Mouse (Mus musculus) liver (tissue): Measurements from ENCODE around the gene Rnf34.

Experiments used
- DNase-seq: peaks from one replicate; pipeline ENCODE4 v3.0.0-alpha.2; 2020; ENCODE audit warnings: mixed read lengths

The Rnf34 gene

DNA sequence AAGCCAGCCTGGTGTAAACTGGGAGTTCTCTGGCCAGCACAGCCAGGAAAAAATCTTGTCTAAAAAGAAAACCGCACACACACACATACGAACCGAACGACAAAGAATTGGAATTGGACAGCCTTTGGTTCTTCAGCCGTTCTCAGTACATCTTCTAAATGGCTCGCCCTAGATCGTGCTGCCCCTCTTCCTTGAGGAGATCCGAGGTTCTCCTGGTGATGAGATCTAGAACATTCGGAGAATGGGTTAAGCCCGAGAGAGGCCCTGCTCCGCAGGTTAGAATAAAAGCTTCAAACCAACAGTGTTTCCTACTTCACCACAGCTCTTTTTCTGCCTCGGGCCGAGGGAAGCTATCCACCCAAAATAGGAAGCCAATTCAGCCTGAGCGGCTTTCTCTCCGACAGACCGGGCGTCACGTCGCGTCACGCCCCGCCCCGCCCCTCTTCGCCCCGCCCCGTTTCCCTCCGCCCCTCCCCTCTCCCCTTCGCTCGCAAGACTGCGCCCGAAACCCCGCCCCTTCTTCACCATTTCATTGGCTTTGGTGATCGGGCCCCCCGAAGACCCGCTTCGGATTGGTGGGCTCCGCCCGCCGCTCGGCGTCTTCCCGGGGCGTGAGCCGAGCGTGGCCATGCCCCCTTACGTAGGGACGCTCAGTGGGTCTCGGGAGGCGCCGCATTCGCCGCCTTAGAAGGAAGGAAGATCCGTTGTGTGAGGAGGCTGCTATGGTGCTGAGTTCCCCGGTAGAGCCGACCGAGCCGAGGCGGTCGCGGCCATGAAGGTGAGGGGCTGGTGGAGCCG, at the start of gene Rnf34:
Gene Rnf34 (plus strand): TSS at position 528 of the 798 bp plus-strand sequence.
- DNase-seq, result peak; percentile 100

DNA sequence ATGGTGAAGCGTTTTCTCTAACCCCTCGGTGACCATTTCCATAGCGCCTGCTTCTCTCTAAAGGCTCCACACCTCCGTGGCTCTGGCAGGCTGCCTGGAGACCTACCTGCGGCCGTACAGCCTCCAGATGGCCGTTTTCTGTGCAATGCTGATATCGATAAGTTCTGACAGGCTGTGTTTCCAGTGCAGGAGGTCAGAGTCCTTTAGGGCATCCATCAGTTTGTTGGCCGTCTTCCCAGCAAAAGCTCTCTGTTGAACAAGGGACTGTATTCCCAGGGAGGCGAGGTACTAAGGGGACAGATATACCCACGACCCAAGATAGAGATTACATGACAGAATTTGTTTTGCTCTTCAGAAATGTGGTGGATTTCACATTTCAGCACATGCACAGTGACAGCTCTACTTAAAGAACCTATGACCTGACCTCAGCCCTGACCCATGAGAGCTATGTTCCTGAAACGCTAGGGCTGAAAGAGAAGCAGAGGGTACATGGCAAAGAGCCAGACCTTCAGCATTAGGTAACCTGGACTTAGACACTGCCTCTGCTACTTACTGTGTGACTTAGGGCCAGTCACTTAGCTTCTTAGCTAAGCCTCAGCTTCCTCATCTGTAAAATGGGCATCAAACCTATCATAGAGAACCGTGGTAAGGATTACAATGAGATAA, 49.4 kb upstream of the Rnf34 start:
- DNase-seq, result no peak

DNA sequence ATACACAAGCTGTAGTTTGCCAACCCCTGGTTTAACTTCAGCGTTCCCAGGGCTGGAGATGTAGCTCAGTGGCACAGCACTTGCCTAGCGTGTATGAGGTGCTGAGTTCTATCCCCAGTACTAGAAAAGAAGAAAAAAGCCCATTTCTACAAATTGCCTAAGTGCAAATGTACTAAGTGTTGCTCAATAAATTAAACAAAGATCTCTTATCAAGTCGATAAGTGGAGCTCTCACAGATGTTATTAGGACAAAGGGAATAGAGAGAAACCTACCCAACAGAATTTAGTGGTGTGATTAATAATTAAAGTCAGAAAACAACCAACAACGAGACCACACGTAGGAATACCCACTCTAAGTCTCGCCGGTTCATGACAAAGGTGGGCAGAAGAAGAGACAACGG, 48.2 kb upstream of the Rnf34 start:
- DNase-seq, result no peak

DNA sequence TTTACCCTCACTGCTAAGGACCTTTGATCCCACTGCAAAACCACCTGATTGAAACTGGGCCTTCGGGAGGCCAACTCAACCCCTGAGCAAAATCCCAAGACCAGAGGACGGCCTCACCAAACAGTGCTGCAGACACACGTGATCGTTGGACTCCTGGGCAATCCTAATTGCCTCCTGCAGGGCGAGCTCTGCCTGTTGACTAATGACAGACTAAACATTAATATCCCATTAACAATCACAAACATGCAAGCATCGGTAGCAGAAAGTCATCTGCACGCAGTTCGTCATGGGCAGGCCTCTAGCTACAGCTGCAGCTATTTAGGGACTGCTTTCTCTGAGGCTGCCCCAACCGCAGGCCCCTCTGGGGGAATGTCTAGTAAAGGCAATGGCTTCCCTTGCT, 47.1 kb upstream of the Rnf34 start:
- no peak for DNase-seq

DNA sequence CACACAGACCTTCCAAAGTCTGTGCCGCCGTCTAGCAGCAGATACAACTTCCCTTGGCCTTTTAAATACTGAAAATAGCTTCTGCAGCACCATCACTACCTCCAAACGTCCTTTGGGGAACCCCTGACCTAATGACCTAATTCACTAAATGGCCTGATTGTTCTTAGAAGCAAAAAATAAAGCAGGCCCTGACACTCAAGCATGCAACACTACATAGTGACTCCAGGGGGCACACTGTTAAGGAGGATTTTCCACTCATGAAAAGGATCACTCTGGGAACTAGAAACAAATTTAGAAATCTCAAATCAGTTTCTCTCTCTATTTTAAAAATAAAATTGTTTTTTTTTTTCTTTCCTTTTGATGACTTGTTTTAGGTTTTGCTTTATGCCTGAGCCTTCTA, 44.3 kb upstream of the Rnf34 start:
- DNase-seq, result no peak

DNA sequence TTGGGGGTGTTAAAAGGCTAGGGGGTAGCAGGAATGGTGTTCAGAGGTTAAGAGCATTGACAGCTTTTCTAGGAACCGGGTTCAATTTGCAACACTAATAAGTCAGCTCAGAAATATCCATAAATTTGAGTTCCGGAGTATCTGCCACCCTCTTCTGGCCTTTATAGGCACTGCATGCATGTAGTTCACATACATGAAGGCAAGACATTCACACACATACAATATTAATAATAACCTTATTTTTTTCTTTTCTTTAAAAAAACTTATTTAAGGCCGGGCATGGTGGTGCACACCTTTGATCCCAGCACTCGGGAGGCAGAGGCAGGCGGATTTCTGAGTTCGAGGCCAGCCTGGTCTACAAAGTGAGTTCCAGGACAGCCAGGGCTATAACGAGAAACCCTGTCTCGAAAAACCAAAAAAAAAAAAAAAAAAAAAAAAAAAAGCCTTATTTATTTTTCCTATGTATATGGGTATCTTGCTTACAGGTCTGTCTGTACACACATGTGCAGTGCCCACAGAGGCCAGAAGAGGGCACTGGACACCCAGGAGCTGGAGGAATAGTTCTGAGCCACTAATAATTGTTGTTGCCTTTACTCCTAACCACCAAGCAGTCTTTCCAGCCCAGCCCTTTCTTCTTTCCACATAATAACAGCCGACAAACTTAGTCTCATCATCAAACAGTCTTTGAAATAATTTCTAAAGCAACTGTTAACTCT, 38.3 kb upstream of the Rnf34 start:
- peak; percentile 81 for DNase-seq

DNA sequence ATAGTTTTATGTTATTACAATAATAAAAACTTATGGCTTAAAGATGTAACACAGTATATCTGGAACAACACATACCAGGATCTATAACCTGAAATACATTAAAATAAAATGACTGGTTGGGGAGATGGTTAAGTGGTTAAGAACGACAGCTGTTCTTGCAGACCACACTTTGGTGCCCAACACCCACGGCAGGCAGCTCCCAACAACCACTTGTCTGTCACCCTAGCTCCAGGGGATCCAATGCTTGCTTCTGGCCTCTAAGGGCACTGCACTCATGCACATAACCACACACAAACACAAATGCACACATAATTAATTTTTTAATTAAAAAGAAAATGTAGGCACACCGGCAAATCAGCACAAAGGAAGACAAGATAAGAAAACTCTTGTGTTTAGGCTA, 37.1 kb upstream of the Rnf34 start:
- DNase-seq, result no peak

DNA sequence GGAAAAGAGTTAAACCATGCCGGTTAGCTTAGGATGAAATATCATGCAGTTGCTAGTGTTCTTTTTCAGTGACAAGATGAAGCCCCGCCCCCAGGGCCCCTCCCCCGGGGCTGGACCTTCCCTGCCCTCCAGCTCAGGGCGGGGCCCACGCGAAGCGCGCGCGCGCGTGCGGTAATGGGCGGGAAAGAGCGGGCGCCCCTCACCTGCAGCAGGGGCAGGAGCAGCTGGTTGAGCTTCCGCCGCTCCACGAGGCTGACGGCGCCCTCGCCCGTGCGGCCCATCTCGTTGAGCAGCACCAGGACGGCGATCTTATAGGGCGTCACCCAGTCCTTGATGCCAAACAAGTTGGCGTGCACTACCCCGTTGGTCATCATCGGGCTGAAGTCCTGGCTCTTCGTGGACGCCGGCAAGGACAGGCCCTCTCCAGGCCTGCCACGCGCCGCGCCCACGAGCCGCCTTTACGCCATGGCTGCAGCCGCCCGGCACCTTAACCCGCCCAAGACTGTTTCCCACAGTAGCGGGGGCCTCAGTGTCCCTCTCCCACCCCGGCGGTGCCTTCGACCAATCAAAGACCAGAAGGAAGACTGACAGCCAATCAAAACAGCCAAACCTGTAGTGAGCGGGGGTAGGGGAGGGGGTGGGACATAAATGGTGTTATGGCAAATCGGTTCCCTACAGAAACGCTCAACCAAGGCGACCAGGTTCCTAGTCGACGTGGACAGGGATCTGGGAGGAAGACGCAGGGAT, 28.9 kb upstream of the Rnf34 start, which contains the start of gene Anapc5:
Gene Anapc5 (minus strand): TSS at position 563 of the 747 bp plus-strand sequence.
- peak; percentile 96 for DNase-seq

DNA sequence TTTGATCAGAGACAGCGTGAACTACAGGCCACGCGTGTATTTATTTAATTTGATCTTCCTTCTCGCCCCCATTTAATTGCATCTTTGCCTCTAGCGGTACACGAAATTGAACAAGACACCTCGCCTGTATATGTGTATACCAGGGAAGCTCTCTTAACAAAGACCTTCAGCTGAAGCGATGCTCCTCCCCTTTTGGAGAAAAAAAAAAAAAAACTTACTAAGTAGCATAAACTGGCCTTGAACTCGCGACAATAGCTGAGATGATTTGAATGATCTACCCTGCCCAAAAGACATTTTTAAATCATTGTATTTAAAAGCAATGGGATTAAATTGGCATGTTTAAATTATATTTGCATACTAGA, 28.3 kb upstream of the Rnf34 start:
- no peak for DNase-seq

DNA sequence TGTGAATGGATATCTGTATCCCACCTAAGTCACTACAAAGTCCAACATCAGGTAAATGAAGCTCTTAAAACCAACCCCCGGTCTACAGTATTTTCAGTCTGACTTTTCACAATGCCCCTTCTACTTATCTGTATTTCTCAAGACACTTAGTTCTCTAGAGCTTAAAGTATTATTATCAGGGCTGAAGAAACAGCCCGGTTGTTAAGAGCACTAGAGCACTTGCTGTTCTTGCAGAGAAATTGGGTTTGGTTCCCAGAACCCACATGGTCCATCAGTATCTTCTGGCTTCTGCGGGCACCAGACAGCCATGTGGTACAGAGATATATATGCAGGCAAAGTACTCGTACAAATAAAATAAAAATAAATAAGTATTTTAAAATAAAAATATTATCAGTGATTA, 27.4 kb upstream of the Rnf34 start:
- DNase-seq, result no peak

DNA sequence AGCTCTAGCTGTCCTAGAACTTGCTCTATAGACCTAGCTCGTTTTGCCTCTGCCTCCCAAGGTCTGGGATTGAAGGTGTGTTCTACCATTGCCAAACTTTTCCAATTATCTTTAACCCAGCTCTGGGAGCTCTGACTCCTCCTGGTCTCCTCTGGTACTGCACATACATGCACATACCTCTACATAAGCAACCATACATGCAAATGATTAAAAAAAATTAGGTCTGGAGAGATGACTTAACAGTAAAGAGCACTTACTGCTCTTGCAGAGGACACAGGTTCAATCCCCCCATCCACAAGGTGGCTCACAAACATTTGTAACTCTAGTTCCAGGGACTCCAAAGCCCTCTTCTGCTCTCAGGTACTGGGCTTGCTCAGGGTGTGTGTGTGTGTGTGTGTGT, 25.9 kb upstream of the Rnf34 start:
- no peak for DNase-seq

DNA sequence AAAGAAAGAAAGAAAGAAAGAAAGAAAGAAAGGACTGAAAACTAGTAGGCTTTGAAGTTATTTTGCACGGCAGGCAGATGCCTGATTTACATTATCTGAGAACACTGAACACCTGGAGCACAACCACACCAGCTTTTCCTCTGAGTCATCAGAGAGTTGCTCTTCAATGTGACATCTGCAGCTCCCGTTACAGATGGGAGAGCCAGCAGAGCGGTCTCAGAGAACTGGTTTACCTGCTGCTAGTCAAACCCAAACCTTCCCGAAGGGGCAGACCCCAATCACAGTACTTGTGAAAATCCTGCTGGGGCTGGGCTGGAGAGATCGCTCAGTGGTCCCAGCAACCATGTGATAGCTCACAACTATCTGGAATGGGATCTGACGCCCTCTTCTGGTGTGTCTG, 25.4 kb upstream of the Rnf34 start:
- DNase-seq, result no peak

DNA sequence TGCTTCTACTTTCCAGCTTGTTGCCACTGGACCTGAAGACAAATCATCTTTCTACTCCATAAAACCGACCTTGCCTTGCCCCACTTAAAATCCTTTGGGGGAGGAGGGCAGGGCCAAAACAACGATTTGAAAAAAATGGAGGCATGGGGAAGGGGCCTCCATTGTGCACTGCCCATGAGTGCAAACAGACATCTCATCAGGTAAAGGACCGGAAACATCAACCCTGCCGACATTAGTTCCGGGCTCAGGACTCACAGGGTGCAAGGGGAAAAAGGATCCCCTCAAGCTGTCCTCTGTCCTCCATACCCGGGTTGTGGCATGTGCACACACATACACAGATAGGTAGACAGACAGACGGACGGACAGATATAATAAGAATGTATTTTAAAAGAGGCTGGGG, 24.7 kb upstream of the Rnf34 start:
- no peak for DNase-seq

DNA sequence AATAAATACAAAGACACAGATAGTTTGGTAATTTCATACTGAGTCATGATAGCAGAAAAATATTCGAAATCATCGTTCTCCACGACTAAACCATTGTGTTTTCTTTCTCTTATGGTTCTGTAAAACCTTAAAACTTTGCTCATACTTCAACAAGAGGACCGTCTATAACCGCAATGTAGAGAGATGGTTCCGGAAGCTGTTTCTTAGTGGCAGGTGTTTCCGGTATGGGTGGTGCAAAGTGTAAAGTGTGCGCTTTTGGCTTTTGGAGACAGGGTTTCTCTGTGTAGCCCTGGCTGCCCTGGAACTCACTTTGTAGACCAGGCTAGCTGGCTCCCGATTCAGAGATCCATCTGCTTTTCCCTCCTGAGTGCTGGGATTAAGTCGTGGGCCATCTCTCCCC, 17.3 kb upstream of the Rnf34 start:
- no peak for DNase-seq

DNA sequence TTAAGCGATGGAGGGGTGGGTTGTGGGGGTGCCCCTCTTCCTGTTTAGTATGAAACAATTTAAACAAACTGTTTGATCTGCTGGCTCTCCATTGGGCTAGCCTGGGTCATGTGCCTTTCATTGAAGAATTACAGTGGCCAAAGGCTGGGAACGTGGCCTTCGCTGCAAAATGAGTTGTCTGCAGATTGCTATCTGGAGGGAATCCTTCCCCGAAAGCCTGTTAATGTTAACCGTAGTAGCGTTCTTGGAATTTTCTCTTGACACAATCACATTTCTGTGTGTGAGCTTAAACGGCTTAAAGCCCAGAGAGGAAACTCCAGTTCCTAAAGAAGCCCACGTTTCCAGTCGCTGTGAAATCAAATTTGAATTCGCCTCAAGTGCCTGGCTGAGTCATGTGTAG, 16.9 kb upstream of the Rnf34 start:
- DNase-seq, result no peak

DNA sequence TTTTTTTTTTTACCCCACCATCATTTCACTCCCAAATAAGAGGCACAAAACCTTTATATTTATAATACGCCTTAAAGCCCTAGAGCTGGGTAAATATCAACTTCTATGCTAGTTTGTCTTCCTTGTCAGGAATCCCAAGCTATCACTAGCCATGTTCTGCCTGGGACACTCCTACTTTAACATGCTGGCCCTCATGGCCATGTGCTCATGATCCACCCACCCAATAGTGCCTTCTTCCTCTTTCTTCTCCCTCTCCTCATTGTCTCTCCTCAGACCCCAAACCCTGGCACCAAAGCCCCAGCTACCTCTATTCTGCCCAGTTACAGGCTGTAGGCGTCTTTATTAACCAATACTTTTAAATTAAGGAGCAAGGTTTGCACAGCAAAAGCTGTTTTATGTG, 8.7 kb upstream of the Rnf34 start:
- DNase-seq, result no peak

DNA sequence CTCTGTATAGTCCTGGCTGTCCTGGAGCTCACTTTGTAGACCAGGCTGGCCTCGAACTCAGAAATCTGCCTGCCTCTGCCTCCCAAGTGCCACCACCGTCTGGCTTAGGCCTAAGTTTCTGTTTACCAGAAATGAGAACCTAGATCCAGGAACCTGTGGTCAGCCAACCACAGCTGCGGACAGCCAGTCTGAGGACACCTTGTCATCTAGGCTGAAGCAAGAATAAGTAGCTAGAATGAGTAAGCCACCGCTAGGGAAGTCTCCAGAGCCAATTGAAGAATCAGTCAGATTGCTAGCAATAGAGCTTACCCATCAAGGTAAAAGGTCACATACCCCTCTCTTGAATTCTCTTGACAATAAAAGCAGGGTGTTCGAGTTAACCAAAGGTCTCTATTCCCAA, 6.0 kb upstream of the Rnf34 start:
- DNase-seq, result no peak

DNA sequence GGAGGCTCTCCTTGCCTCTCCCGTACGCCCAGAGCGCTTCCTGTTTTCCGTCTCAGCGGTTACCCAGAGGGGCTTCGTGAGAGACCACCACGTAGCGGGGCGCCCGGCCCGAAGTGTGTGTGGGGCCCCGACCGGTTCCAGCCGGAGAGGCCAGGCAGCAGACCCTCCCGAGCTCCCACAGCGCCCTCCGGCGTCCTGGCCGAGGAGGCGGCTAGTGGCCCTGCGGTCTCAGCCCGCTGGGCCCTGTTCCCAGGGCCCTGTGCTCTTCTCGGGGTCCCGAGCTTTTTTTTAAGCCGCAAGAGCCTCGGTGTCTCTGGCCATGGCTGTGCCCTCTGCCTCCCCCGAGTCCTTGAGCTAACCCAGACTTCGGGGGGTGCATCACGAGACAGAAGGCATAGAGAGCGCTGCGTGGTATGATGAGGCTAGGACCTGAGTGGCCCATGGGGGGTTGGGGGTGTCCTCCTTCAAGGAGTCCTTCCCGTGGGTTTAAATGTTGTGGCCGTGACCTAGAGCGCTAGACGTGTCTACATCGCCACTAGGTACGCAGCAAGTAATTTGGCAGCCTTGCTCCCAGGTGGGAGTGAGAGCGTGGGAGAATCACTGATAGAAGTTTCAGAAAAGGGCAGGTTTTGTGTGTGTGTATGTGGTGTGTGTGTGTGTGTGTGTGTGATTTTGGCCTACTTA, 613 bp downstream of the Rnf34 start:
- peak; percentile 74 for DNase-seq

DNA sequence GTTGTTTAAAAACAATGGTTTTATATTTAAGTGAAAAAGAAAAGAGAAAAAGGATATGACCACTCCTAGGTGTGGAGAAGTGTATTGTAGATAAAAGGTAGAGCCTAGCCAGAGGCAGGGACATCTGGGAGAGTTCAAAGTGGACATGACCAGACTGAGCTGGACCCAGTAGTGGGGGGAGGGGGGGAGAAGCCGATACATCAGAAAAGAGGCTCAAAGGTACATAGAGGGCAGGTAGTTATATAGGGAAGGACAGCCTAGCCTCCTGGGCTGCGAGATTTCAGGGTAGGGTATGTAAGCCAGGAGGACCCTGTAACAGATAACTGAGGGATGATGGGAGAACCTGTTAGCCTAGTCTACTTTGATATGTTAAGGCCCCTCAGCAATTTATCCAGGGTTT, 2.8 kb downstream of the Rnf34 start:
- no peak for DNase-seq

DNA sequence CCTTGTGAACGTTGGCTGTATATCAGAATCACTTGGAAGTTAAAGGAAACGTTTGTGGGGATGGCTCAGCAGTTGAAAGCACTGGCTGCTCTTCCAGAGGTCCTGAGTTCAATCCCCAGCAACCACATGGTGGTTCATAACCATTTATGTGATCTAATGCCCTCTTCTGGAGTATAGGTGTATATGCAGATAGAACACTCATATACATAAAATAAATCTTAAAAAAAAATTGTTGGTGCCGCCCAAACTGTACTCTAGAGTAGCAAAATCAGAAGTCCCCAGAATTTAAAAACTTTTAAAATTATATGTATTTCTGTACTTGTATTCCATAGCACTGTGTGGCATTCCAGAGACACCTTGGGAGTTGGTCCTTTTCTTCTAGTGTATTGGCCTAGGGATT, 6.0 kb downstream of the Rnf34 start:
- DNase-seq, result no peak

DNA sequence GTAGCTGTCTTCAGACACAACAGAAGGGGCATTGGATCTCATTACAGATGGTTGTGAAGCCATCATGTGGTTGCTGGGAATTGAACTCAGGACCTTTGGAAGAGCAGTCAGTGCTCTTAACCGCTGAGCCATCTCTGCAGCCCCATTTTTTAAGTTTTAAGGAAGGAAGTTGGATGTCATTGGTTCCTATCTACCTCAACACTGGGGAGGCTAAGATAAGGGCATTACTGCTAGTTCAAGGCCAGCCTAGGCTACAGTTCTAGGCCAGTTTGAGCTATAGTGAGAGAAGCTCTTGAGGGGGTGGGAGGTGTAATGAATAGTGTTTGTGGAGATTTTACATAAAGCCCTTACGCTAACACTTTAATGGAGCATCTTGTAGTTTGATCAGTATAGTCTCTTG, 13.2 kb downstream of the Rnf34 start:
- no peak for DNase-seq

DNA sequence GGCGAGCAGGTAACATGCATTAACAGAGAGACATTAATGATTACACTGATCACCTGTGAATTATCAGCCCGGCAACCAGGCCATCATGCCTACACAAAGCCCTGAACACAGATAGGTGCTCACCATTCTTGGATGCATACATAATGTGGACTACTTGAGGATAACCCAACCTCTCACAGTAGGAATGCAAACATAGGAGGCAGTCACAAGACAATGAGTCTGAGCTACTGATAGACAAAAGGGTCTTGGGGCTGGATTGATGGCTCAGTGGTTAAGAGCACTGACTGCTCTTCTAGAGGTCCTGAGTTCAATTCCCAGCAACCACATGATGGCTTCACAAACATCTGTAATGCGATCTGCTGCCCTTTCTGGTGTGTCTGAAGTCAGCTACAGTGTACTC, 22.8 kb downstream of the Rnf34 start:
- DNase-seq, result no peak

DNA sequence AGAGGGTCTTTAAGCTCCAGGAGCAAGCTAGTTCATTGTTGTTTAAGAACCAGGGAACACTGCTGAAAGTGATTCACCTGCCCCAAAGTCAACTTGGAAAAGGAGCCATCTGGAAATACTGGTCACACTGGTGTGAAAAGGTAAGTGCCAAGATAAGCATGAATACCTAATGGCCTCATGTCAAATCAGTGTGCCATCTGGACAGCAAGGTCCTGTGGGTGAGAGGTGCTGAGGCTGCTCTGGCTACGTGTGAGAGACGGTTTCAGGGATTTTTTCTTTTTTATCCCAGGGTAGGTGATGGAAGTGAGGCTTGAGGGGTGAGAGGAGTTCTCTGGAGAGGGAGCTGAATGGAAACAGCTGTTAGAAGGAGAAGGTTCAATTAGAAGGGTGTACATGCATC, 23.7 kb downstream of the Rnf34 start:
- no peak for DNase-seq
